Mouse (Mus musculus): Measurements from ENCODE around the gene Parp2. TPM values are rescaled to one million over a fixed set of nuclear protein-coding genes. Genes with fewer than 3 reads are reported as not detected.

Gene Parp2
- polyA plus RNA-seq, 1 experiment from 2014 or later: 74.7 TPM

DNA sequence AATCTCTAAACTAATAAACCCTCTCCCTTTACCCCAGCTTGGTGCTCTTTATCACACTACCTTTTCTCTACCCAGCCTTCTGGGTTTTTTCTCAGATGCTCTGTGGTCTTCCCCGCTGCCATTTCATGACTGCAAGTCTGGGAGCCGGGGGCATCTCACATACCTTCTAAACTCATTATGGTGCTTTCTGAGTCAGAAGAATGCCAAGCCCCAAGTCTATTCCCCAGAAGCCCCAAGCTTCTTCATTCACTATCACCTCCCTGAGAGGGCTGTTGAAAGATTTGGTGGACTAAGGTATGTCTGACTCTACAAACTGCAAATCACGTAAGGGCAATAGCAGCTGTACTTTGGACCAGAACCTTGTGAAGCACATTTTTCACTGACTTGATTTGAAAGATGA lies 59.3 kb downstream of the Parp2 start:
- Histone ChIP-seq H3K4me1 (ENCODE audit: insufficient read depth) (no peaks in the 10 kb centered on the region), H3K36me3 (ENCODE audit: insufficient read depth) (0 out of 2 replicates have a peak, but pooled peaks cover 3% of the 10 kb centered on the region), H3K9ac (no peak overlapping the region), H3K27ac (ENCODE audit: low read depth) (no peak overlapping the region), H3K27me3 (ENCODE audit: insufficient read depth, low read length) (no peaks in the 10 kb centered on the region), H3K4me3 (ENCODE audit: low read depth, low read length) (no peak overlapping the region), H3K9me3 (ENCODE audit: low read depth, low read length) (no peaks in the 10 kb centered on the region), H3K4me2 (no peak overlapping the region)
- no peak for TF ChIP-seq CTCF (IDR thresholded peaks at IDR 0.05; ENCODE audit: low read depth)
- ATAC-seq (ENCODE audit: insufficient read depth) (no peak), DNase-seq (no peak)
- 89% methylated on average over 3 of the region's 3 CpGs for WGBS

DNA sequence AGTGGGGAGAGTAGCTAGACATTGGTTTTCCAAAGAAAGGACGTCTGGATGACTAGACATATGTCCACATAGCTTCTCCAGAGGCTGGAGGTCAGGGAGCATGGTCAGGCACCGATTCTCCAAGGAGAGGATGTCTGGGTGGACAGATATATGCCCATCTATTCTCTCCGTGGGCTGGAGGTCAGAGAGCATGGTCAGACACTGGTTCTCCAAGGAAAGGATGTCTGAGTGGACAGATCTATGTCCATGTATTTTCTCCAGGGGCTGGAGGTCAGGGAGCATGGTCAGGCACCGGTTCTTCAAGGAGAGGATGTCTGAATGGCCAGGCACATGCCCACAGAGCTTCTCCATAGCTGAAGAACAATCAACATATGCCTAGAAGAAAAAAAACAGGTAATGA lies 60.6 kb downstream of the Parp2 start:
- Histone ChIP-seq H3K27me3 (ENCODE audit: insufficient read depth, low read length) (no peaks in the 10 kb centered on the region), H3K4me3 (ENCODE audit: low read depth, low read length) (no peak overlapping the region), H3K4me2 (no peak overlapping the region), H3K9me3 (ENCODE audit: low read depth, low read length) (no peaks in the 10 kb centered on the region), H3K9ac (no peak overlapping the region), H3K27ac (ENCODE audit: low read depth) (no peak overlapping the region), H3K36me3 (ENCODE audit: insufficient read depth) (0 out of 2 replicates have a peak, but pooled peaks cover 3% of the 10 kb centered on the region), H3K4me1 (ENCODE audit: insufficient read depth) (no peaks in the 10 kb centered on the region)
- DNase-seq: no peak
- no peak for ATAC-seq (ENCODE audit: insufficient read depth)
- 76% methylated on average over 4 of the region's 4 CpGs for WGBS
- no peak for TF ChIP-seq CTCF (IDR thresholded peaks at IDR 0.05; ENCODE audit: low read depth)

DNA sequence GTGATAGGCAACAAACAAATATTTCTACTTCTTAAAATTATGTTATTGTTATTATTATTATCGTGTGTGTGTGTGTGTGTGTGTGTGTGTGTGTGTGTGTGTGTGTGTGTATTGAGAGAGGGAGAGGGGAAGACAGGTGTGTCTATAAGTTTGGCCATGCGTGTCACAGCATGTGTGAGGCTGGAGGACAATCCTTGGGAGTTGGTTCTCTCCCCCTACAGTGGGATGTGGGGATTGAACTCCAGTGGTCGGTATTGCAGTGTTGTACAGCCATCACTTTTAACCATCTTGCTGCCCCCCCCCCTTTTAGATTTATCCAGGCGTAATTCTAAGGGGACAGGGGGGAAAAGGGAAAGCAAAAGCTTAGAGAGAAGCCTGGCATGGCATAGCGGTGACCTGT lies 61.0 kb downstream of the Parp2 start:
- H3K4me2 ChIP-seq: no peak overlapping the region
- WGBS: 91% methylated on average over 5 of the region's 5 CpGs
- H3K4me3 ChIP-seq (ENCODE audit: low read depth, low read length): no peak overlapping the region
- DNase-seq (no peak), ATAC-seq (ENCODE audit: insufficient read depth) (no peak)
- no peak overlapping the region for H3K27ac ChIP-seq (ENCODE audit: low read depth)
- H3K27me3 ChIP-seq (ENCODE audit: insufficient read depth, low read length): no peaks in the 10 kb centered on the region
- TF ChIP-seq CTCF (IDR thresholded peaks at IDR 0.05; ENCODE audit: low read depth): no peak
- H3K36me3 ChIP-seq (ENCODE audit: insufficient read depth): 0 out of 2 replicates have a peak, but pooled peaks cover 3% of the 10 kb centered on the region
- no peaks in the 10 kb centered on the region for H3K9me3 ChIP-seq (ENCODE audit: low read depth, low read length)
- H3K4me1 ChIP-seq (ENCODE audit: insufficient read depth): no peaks in the 10 kb centered on the region
- no peak overlapping the region for H3K9ac ChIP-seq

DNA sequence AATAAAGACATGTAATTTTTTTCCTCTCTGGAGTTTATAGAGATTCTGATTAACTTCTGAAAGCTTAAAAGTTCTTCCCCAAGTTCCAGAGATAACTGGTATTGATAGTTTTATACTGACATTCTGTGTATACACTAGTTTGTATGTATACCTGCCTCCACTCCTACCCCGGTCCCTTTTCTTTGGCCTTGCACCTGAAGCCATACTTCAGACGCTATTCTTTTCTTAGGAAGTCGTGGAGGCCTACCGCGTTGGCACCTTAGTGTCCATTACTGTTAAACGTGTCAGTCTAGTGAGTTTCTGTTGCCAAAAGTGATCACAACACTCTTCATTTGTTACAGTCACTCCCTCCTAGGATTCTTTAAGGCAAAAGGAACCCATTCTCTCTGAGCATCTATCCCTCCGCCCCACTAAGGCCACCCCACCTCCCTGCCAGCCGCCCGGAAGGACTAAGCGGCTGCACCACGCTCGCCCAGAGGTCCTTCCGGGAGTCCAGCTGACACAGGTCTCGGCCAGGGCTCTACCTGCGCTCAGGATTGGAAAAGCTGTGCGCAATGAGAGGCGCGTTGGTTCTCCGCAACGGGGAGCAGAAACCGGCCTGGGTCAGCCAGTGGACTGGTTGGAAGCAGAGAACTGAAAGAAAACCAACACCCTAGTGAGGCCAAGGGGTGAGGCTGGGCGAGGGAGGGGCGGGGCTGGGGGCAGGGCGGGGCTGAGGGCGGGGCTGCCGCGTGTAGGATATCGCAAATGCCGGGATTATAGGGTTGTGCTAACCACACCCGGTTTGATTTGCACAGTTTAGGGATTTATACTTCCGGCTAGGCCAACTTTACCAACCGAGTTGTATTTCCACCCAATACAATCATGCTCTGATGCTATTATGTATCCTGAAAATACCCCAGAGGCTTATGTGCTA lies 62.5 kb downstream of the Parp2 start, which contains the start of gene Tep1:
Gene Tep1 (minus strand): TSS at position 672 of the 916 bp plus-strand sequence.
- Histone ChIP-seq H3K4me2 (peak within 1 kb of the TSS; percentile 69), H3K36me3 (ENCODE audit: insufficient read depth) (0 out of 2 replicates have a peak, but pooled peaks cover 3% of the 10 kb centered on the region), H3K4me3 (ENCODE audit: low read depth, low read length) (peak within 1 kb of the TSS; percentile 51), H3K27ac (ENCODE audit: low read depth) (peak within 1 kb of the TSS; percentile 65; the same call in 1 of the 2 replicates), H3K27me3 (ENCODE audit: insufficient read depth, low read length) (no peaks in the 10 kb centered on the region), H3K9me3 (ENCODE audit: low read depth, low read length) (no peaks in the 10 kb centered on the region), H3K4me1 (ENCODE audit: insufficient read depth) (no peaks in the 10 kb centered on the region), H3K9ac (peak within 1 kb of the TSS; percentile 61)
- peak; percentile 75 for DNase-seq
- WGBS: 5% methylated on average over 32 of the region's 32 CpGs
- ATAC-seq (ENCODE audit: insufficient read depth): peak; percentile 94
- no peak for TF ChIP-seq CTCF (IDR thresholded peaks at IDR 0.05; ENCODE audit: low read depth)

DNA sequence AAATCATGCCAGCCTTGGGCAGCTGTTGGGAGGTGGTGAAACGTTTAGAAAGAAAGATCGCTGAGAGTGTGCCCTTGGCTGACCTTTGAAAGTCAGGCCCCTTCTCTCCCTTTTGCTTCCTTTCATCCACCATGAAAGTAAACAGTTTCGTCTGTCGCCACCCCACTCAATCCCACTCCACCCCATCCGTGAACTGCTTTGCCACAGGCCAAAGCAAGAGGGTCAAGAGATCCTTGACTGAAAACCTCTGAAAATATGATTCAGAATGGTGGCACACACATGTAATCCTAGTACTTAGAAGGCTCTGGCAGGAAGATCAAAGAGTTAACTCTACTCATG lies 63.1 kb downstream of the Parp2 start:
- Histone ChIP-seq H3K36me3 (ENCODE audit: insufficient read depth) (0 out of 2 replicates have a peak, but pooled peaks cover 3% of the 10 kb centered on the region), H3K4me3 (ENCODE audit: low read depth, low read length) (peak overlapping the region; percentile 51), H3K4me1 (ENCODE audit: insufficient read depth) (no peaks in the 10 kb centered on the region), H3K9ac (peak overlapping the region; percentile 61), H3K27me3 (ENCODE audit: insufficient read depth, low read length) (no peaks in the 10 kb centered on the region), H3K9me3 (ENCODE audit: low read depth, low read length) (no peaks in the 10 kb centered on the region), H3K4me2 (peak overlapping the region; percentile 69), H3K27ac (ENCODE audit: low read depth) (no peak overlapping the region)
- ATAC-seq (ENCODE audit: insufficient read depth) (peak; percentile 59), DNase-seq (no peak)
- TF ChIP-seq CTCF (IDR thresholded peaks at IDR 0.05; ENCODE audit: low read depth): no peak
- WGBS: 3% methylated on average over 5 of the region's 5 CpGs

Other genes starting within 250 kb of the Parp2 start
- not detected in 2 replicates for gene Olfr744, start 193.0 kb upstream of the Parp2 start, polyA plus RNA-seq (2014; fragmentation: Nextera tagmentation; extraction: Ambion mirVana)
- gene Olfr745, start 168.5 kb upstream of the Parp2 start, polyA plus RNA-seq (2014; fragmentation: Nextera tagmentation; extraction: Ambion mirVana): not detected in 2 replicates
- gene Olfr746, start 160.8 kb upstream of the Parp2 start, polyA plus RNA-seq (2014; fragmentation: Nextera tagmentation; extraction: Ambion mirVana): not detected in 2 replicates
- gene Olfr747, start 114.6 kb upstream of the Parp2 start, polyA plus RNA-seq (2014; fragmentation: Nextera tagmentation; extraction: Ambion mirVana): not detected in 2 replicates
- not detected in 2 replicates for gene Olfr748, start 100.5 kb upstream of the Parp2 start, polyA plus RNA-seq (2014; fragmentation: Nextera tagmentation; extraction: Ambion mirVana)
- not detected in 2 replicates for gene Olfr749, start 62.7 kb upstream of the Parp2 start, polyA plus RNA-seq (2014; fragmentation: Nextera tagmentation; extraction: Ambion mirVana)
- 68.3 and 68.6 TPM in 2 replicates for gene Ttc5, start 22.3 kb upstream of the Parp2 start, polyA plus RNA-seq (2014; fragmentation: Nextera tagmentation; extraction: Ambion mirVana)
- not detected in 2 replicates for gene Ccnb1ip1, start 109 bp upstream of the Parp2 start, polyA plus RNA-seq (2014; fragmentation: Nextera tagmentation; extraction: Ambion mirVana)
- gene Tep1, start 62.7 kb downstream of the Parp2 start, polyA plus RNA-seq (2014; fragmentation: Nextera tagmentation; extraction: Ambion mirVana): 6.1 and 7.2 TPM in 2 replicates
- 0.26 and 0.29 TPM in 2 replicates for gene Klhl33, start 89.7 kb downstream of the Parp2 start, polyA plus RNA-seq (2014; fragmentation: Nextera tagmentation; extraction: Ambion mirVana)
- gene Osgep, start 117.1 kb downstream of the Parp2 start, polyA plus RNA-seq (2014; fragmentation: Nextera tagmentation; extraction: Ambion mirVana): 164 and 183 TPM in 2 replicates
- gene Apex1, start 117.1 kb downstream of the Parp2 start, polyA plus RNA-seq (2014; fragmentation: Nextera tagmentation; extraction: Ambion mirVana): 272 and 273 TPM in 2 replicates
- gene Pip4p1, start 123.0 kb downstream of the Parp2 start, polyA plus RNA-seq (2014; fragmentation: Nextera tagmentation; extraction: Ambion mirVana): 45.6 and 47.1 TPM in 2 replicates
- gene Pnp, start 123.2 kb downstream of the Parp2 start, polyA plus RNA-seq (2014; fragmentation: Nextera tagmentation; extraction: Ambion mirVana): 64.4 and 67.0 TPM in 2 replicates
- gene Gm49342, start 136.7 kb downstream of the Parp2 start, polyA plus RNA-seq (2014; fragmentation: Nextera tagmentation; extraction: Ambion mirVana): not detected in 2 replicates
- 0.42 and 0.76 TPM in 2 replicates for gene Pnp2, start 148.2 kb downstream of the Parp2 start, polyA plus RNA-seq (2014; fragmentation: Nextera tagmentation; extraction: Ambion mirVana)
- gene Rnase10, start 199.9 kb downstream of the Parp2 start, polyA plus RNA-seq (2014; fragmentation: Nextera tagmentation; extraction: Ambion mirVana): 0.45 TPM in 1 of 2 replicates, not detected in the other
- gene Rnase9, start 234.0 kb downstream of the Parp2 start, polyA plus RNA-seq (2014; fragmentation: Nextera tagmentation; extraction: Ambion mirVana): not detected in 2 replicates
- gene Rnase11, start 242.3 kb downstream of the Parp2 start, polyA plus RNA-seq (2014; fragmentation: Nextera tagmentation; extraction: Ambion mirVana): not detected in 2 replicates
- gene Rnase12, start 249.8 kb downstream of the Parp2 start, polyA plus RNA-seq (2014; fragmentation: Nextera tagmentation; extraction: Ambion mirVana): not detected in 2 replicates